Mouse (Mus musculus): ENCODE measurements around the gene Rbm6. TPM values are rescaled to one million over a fixed set of nuclear protein-coding genes. Genes with fewer than 3 reads are reported as not detected.

Rbm6 gene
- polyA plus RNA-seq, 1 experiment from 2014 or later = 26.6 TPM

- Histone ChIP-seq H3K9me3 (replicated peaks; ENCODE audit: control insufficient read depth, low read length) (no peaks in the 10 kb centered on the region), H3K27ac (ENCODE audit: low read length) (no peak overlapping the region), H3K4me1 (ENCODE audit: control insufficient read depth, low read depth, low read length) (no peaks in the 10 kb centered on the region), H3K36me3 (ENCODE audit: control insufficient read depth, insufficient read depth) (no peaks in the 10 kb centered on the region), H3K27me3 (ENCODE audit: control insufficient read depth, insufficient read depth, low read depth, low read length) (0 out of 2 replicates have a peak, but pooled peaks cover under 1% of the 10 kb centered on the region), H3K9ac (ENCODE audit: low read depth, low read length) (no peak overlapping the region), H3K4me3 (ENCODE audit: low read depth, low read length) (no peak overlapping the region), H3K4me2 (ENCODE audit: low read depth, low read length) (no peak overlapping the region)
- ATAC-seq (ENCODE audit: low read depth) = no peak
- 33% methylated on average over 6 of the region's 6 CpGs for WGBS (ENCODE audit: insufficient replicate concordance)
Observed at GRCm38 (mm10) chr9:107728919-107729670, 143.9 kb downstream of the Rbm6 start.

GRCm38 (mm10) chr9:107727041-107727440, 146.0 kb downstream of the Rbm6 start:
- Histone ChIP-seq H3K9ac (ENCODE audit: low read depth, low read length) (no peak overlapping the region), H3K36me3 (ENCODE audit: control insufficient read depth, insufficient read depth) (no peaks in the 10 kb centered on the region), H3K4me3 (ENCODE audit: low read depth, low read length) (no peak overlapping the region), H3K4me1 (ENCODE audit: control insufficient read depth, low read depth, low read length) (peaks cover 10% of the 10 kb centered on the region), H3K27ac (ENCODE audit: low read length) (no peak overlapping the region), H3K9me3 (replicated peaks; ENCODE audit: control insufficient read depth, low read length) (no peaks in the 10 kb centered on the region), H3K4me2 (ENCODE audit: low read depth, low read length) (no peak overlapping the region), H3K27me3 (ENCODE audit: control insufficient read depth, insufficient read depth, low read depth, low read length) (no peaks in the 10 kb centered on the region)
- ATAC-seq (ENCODE audit: low read depth) = no peak
- WGBS (ENCODE audit: insufficient replicate concordance) = 42% methylated on average over 3 of the region's 3 CpGs

- H3K27ac ChIP-seq (ENCODE audit: low read length) = peak overlapping the region; percentile 43; the same call in 1 of the 2 replicates
- H3K9me3 ChIP-seq (replicated peaks; ENCODE audit: control insufficient read depth, low read length) = no peaks in the 10 kb centered on the region
- no peaks in the 10 kb centered on the region for H3K27me3 ChIP-seq (ENCODE audit: control insufficient read depth, insufficient read depth, low read depth, low read length)
- WGBS (ENCODE audit: insufficient replicate concordance) = 68% methylated on average over 1 of the region's 1 CpGs
- peaks cover 10% of the 10 kb centered on the region for H3K4me1 ChIP-seq (ENCODE audit: control insufficient read depth, low read depth, low read length)
- H3K4me3 ChIP-seq (ENCODE audit: low read depth, low read length) = no peak overlapping the region
- peak; percentile 27; the same call in 1 of the 2 replicates for ATAC-seq (ENCODE audit: low read depth)
- no peaks in the 10 kb centered on the region for H3K36me3 ChIP-seq (ENCODE audit: control insufficient read depth, insufficient read depth)
- H3K9ac ChIP-seq (ENCODE audit: low read depth, low read length) = no peak overlapping the region
- H3K4me2 ChIP-seq (ENCODE audit: low read depth, low read length) = no peak overlapping the region
Observed at GRCm38 (mm10) chr9:107724796-107725195, 148.2 kb downstream of the Rbm6 start.

GRCm38 (mm10) chr9:107723794-107724531, 149.1 kb downstream of the Rbm6 start:
- H3K9me3 ChIP-seq (replicated peaks; ENCODE audit: control insufficient read depth, low read length) = no peaks in the 10 kb centered on the region
- no peak overlapping the region for H3K4me3 ChIP-seq (ENCODE audit: low read depth, low read length)
- no peaks in the 10 kb centered on the region; the same call in 1 of the 2 replicates for H3K27me3 ChIP-seq (ENCODE audit: control insufficient read depth, insufficient read depth, low read depth, low read length)
- H3K36me3 ChIP-seq (ENCODE audit: control insufficient read depth, insufficient read depth) = no peaks in the 10 kb centered on the region
- H3K4me2 ChIP-seq (ENCODE audit: low read depth, low read length) = no peak overlapping the region; the same call in 1 of the 2 replicates
- H3K4me1 ChIP-seq (ENCODE audit: control insufficient read depth, low read depth, low read length) = peaks cover 10% of the 10 kb centered on the region
- ATAC-seq (ENCODE audit: low read depth) = peak; percentile 38
- WGBS (ENCODE audit: insufficient replicate concordance) = 3% methylated on average over 10 of the region's 11 CpGs
- H3K27ac ChIP-seq (ENCODE audit: low read length) = peak overlapping the region; percentile 43; the same call in 1 of the 2 replicates
- H3K9ac ChIP-seq (ENCODE audit: low read depth, low read length) = no peak overlapping the region

Other genes starting within 250 kb of the Rbm6 start
- gene Gnai2, start 237.9 kb downstream of the Rbm6 start, polyA plus RNA-seq (2015; fragmentation: Nextera tagmentation; extraction: Ambion mirVana) = 144 and 153 TPM in 2 replicates
- 60.1 and 75.2 TPM in 2 replicates for gene Slc38a3, start 203.7 kb downstream of the Rbm6 start, polyA plus RNA-seq (2015; fragmentation: Nextera tagmentation; extraction: Ambion mirVana)
- gene Gnat1, start 193.5 kb downstream of the Rbm6 start, polyA plus RNA-seq (2015; fragmentation: Nextera tagmentation; extraction: Ambion mirVana) = 1.1 and 1.3 TPM in 2 replicates
- 0.41 and 0.86 TPM in 2 replicates for gene Sema3f, start 162.8 kb downstream of the Rbm6 start, polyA plus RNA-seq (2015; fragmentation: Nextera tagmentation; extraction: Ambion mirVana)
- 72.7 and 78.3 TPM in 2 replicates for gene Rbm5, start 102.2 kb downstream of the Rbm6 start, polyA plus RNA-seq (2015; fragmentation: Nextera tagmentation; extraction: Ambion mirVana)
- gene Mon1a, start 14.9 kb upstream of the Rbm6 start, polyA plus RNA-seq (2015; fragmentation: Nextera tagmentation; extraction: Ambion mirVana) = 3.6 and 4.1 TPM in 2 replicates
- gene Mst1r, start 33.6 kb upstream of the Rbm6 start, polyA plus RNA-seq (2015; fragmentation: Nextera tagmentation; extraction: Ambion mirVana) = 1.3 and 2.8 TPM in 2 replicates
- not detected in 2 replicates for gene Actl11, start 55.2 kb upstream of the Rbm6 start, polyA plus RNA-seq (2015; fragmentation: Nextera tagmentation; extraction: Ambion mirVana)
- 0.11 TPM in 2 replicates for gene Camkv, start 62.4 kb upstream of the Rbm6 start, polyA plus RNA-seq (2015; fragmentation: Nextera tagmentation; extraction: Ambion mirVana)
- 11.1 and 13.3 TPM in 2 replicates for gene Traip, start 76.9 kb upstream of the Rbm6 start, polyA plus RNA-seq (2015; fragmentation: Nextera tagmentation; extraction: Ambion mirVana)
- 43.8 and 47.7 TPM in 2 replicates for gene Uba7, start 102.3 kb upstream of the Rbm6 start, polyA plus RNA-seq (2015; fragmentation: Nextera tagmentation; extraction: Ambion mirVana)
- gene Gm20661, start 109.8 kb upstream of the Rbm6 start, polyA plus RNA-seq (2015; fragmentation: Nextera tagmentation; extraction: Ambion mirVana) = 0.41 and 0.49 TPM in 2 replicates
- 41.0 and 46.1 TPM in 2 replicates for gene Inka1, start 112.6 kb upstream of the Rbm6 start, polyA plus RNA-seq (2015; fragmentation: Nextera tagmentation; extraction: Ambion mirVana)
- 1.0 and 1.2 TPM in 2 replicates for gene Cdhr4, start 119.3 kb upstream of the Rbm6 start, polyA plus RNA-seq (2015; fragmentation: Nextera tagmentation; extraction: Ambion mirVana)
- 0.22 and 0.48 TPM in 2 replicates for gene Gm20662, start 123.1 kb upstream of the Rbm6 start, polyA plus RNA-seq (2015; fragmentation: Nextera tagmentation; extraction: Ambion mirVana)
- 39.1 and 45.3 TPM in 2 replicates for gene Ip6k1, start 129.3 kb upstream of the Rbm6 start, polyA plus RNA-seq (2015; fragmentation: Nextera tagmentation; extraction: Ambion mirVana)
- gene Gmppb, start 176.0 kb upstream of the Rbm6 start, polyA plus RNA-seq (2015; fragmentation: Nextera tagmentation; extraction: Ambion mirVana) = 12.9 and 13.8 TPM in 2 replicates
- gene Amigo3, start 179.9 kb upstream of the Rbm6 start, polyA plus RNA-seq (2015; fragmentation: Nextera tagmentation; extraction: Ambion mirVana) = 1.6 and 2.1 TPM in 2 replicates
- 52.5 and 62.0 TPM in 2 replicates for gene Mst1, start 207.2 kb upstream of the Rbm6 start, polyA plus RNA-seq (2015; fragmentation: Nextera tagmentation; extraction: Ambion mirVana)
- gene Rnf123, start 210.1 kb upstream of the Rbm6 start, polyA plus RNA-seq (2015; fragmentation: Nextera tagmentation; extraction: Ambion mirVana) = 92.7 and 106 TPM in 2 replicates
- 167 and 172 TPM in 2 replicates for gene Apeh, start 221.4 kb upstream of the Rbm6 start, polyA plus RNA-seq (2015; fragmentation: Nextera tagmentation; extraction: Ambion mirVana)

Data from liver, embryonic 16.5 days (tissue).